Mouse (Mus musculus): ENCODE measurements around the gene Prpf6. TPM values are rescaled to one million over a fixed set of nuclear protein-coding genes. Genes with fewer than 3 reads are reported as not detected.
A peak's percentile ranks its signal among the peaks of the same experiment; 100 is the strongest.

The Prpf6 gene
- polyA plus RNA-seq, 1 experiment from 2014 or later, result 59.9 TPM

DNA sequence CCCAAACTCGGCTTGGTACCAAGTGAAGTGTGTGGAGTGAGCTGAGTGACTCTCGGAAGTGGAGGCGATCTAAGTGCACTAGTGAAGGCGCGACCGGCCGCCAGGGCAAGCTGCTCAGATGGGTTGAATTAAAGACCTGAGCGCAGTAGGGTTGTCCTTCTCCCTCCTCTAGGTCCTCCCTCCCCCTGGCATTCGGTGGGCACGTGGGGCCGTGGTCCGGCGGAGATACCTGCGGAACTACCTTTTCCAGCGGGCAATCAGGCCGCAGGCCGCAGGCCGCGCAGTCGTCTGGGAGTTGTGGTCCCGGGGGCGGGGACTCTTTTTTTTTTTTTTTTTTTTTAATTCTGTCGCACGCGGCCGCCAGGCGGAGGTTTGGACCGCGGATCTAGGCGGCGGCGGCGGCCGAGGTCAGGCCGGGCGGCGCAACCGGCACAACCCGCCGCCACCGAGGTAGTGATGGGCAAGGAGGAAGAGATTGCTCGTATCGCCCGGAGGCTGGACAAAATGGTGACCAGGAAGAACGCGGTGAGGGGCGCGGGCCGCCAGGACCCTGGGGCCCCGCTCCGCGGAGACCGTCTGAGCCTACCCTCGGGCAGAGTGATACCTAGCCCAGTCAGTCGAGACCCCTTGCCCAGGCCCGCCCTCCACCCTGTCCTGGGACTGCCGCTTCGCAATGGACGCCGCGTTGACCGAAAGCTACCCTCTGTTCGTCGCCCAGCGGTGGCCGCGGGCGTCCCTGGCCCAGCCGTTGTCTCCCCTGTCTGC is 88.5 kb downstream of the Prpf6 start, which contains the start of gene Tcea2:
TSS of gene Tcea2 (plus strand) at position 360 of the 765 bp plus-strand sequence.
- WGBS, result under 1% methylated on average over 59 of the region's 69 CpGs
- Histone ChIP-seq H3K4me3 (replicated peaks; ENCODE audit: low read depth, low read length) (peak within 1 kb of the TSS; percentile 63), H3K9me3 (ENCODE audit: control insufficient read depth, low read length) (no peaks in the 10 kb centered on the region), H3K4me1 (ENCODE audit: control insufficient read depth, insufficient read depth, low read length) (peaks cover 12% of the 10 kb centered on the region), H3K4me2 (ENCODE audit: low read length) (peak within 1 kb of the TSS; percentile 93), H3K9ac (replicated peaks; ENCODE audit: low read length) (peak within 1 kb of the TSS; percentile 89), H3K27ac (replicated peaks; ENCODE audit: low read depth, low read length) (peak within 1 kb of the TSS; percentile 64), H3K27me3 (ENCODE audit: control insufficient read depth, insufficient read depth, low read length) (no peaks in the 10 kb centered on the region), H3K36me3 (ENCODE audit: control insufficient read depth, insufficient read depth, low read length) (no peaks in the 10 kb centered on the region)
- ATAC-seq (ENCODE audit: low FRiP score, low TSS enrichment) (peak; percentile 71), DNase-seq (peak; percentile 85)

DNA sequence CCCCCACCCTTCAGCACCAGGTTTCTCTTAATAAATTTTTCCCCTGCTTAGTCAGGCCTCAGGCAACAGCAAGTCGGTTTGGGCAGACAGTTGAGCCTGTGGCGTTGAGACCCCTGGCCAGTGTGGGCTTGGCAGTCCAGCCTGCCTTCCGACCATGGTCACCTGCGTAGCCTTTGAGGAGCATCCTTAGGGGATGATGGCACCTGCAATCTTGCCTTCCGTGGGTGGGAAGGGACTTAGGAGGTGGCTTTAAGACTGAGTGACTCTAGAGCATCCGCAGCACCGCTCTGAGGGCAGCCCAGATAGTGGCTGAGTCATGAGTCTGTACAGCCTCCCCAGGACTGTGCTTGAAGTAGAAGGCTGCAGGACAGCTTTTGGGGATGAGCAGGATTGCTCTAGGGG is 89.0 kb downstream of the Prpf6 start:
- H3K9ac ChIP-seq (replicated peaks; ENCODE audit: low read length), result peak overlapping the region; percentile 89
- ATAC-seq (ENCODE audit: low FRiP score, low TSS enrichment) (peak; percentile 21; the same call in 1 of the 2 replicates), DNase-seq (no peak)
- H3K9me3 ChIP-seq (ENCODE audit: control insufficient read depth, low read length), result no peaks in the 10 kb centered on the region
- H3K27ac ChIP-seq (replicated peaks; ENCODE audit: low read depth, low read length), result peak overlapping the region; percentile 64; the same call in 1 of the 2 replicates
- WGBS, result 19% methylated on average over 7 of the region's 7 CpGs
- H3K27me3 ChIP-seq (ENCODE audit: control insufficient read depth, insufficient read depth, low read length), result no peaks in the 10 kb centered on the region
- peaks cover 6% of the 10 kb centered on the region for H3K4me1 ChIP-seq (ENCODE audit: control insufficient read depth, insufficient read depth, low read length)
- peak overlapping the region; percentile 63 for H3K4me3 ChIP-seq (replicated peaks; ENCODE audit: low read depth, low read length)
- H3K4me2 ChIP-seq (ENCODE audit: low read length), result peak overlapping the region; percentile 93
- peaks cover under 1% of the 10 kb centered on the region for H3K36me3 ChIP-seq (ENCODE audit: control insufficient read depth, insufficient read depth, low read length)

DNA sequence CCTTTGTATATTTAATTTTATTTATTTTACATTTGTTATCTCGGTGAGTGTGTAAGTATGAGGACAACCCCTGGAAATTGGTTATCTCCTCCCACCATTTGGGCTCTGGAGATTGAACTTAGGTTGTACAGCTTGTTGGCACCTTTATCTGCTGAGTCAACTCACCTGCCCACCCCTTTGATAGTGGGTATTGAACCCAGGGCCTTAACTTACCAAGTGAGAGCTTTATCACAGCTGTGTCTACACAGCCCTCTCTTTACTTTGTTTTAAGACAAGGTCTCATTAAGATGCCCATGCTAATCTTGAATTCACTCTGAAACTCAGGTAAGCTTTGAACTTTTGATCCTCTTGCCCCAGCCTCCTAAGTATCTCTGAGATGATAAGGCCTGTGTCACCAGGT is 90.3 kb downstream of the Prpf6 start:
- H3K36me3 ChIP-seq (ENCODE audit: control insufficient read depth, insufficient read depth, low read length), result peaks cover 13% of the 10 kb centered on the region
- no peak for ATAC-seq (ENCODE audit: low FRiP score, low TSS enrichment)
- no peak overlapping the region for H3K4me3 ChIP-seq (replicated peaks; ENCODE audit: low read depth, low read length)
- no peak overlapping the region for H3K4me2 ChIP-seq (ENCODE audit: low read length)
- H3K27me3 ChIP-seq (ENCODE audit: control insufficient read depth, insufficient read depth, low read length), result no peaks in the 10 kb centered on the region
- no peaks in the 10 kb centered on the region for H3K9me3 ChIP-seq (ENCODE audit: control insufficient read depth, low read length)
- WGBS, result 92% methylated on average over 1 of the region's 1 CpGs
- H3K4me1 ChIP-seq (ENCODE audit: control insufficient read depth, insufficient read depth, low read length), result peaks cover 5% of the 10 kb centered on the region
- no peak overlapping the region for H3K27ac ChIP-seq (replicated peaks; ENCODE audit: low read depth, low read length)
- DNase-seq, result no peak
- no peak overlapping the region; the same call in 1 of the 2 replicates for H3K9ac ChIP-seq (replicated peaks; ENCODE audit: low read length)

GRCm38 (mm10) chr2:181683381-181683780 is 91.7 kb downstream of the Prpf6 start:
- Histone ChIP-seq H3K9me3 (ENCODE audit: control insufficient read depth, low read length) (no peaks in the 10 kb centered on the region), H3K36me3 (ENCODE audit: control insufficient read depth, insufficient read depth, low read length) (peaks cover 27% of the 10 kb centered on the region), H3K27ac (replicated peaks; ENCODE audit: low read depth, low read length) (no peak overlapping the region), H3K4me3 (replicated peaks; ENCODE audit: low read depth, low read length) (no peak overlapping the region), H3K27me3 (ENCODE audit: control insufficient read depth, insufficient read depth, low read length) (no peaks in the 10 kb centered on the region), H3K4me1 (ENCODE audit: control insufficient read depth, insufficient read depth, low read length) (peaks cover 5% of the 10 kb centered on the region), H3K4me2 (ENCODE audit: low read length) (no peak overlapping the region), H3K9ac (replicated peaks; ENCODE audit: low read length) (no peak overlapping the region)
- WGBS, result 68% methylated on average over 4 of the region's 4 CpGs
- ATAC-seq (ENCODE audit: low FRiP score, low TSS enrichment), result no peak
- no peak for DNase-seq

- H3K27me3 ChIP-seq (ENCODE audit: control insufficient read depth, insufficient read depth, low read length), result no peaks in the 10 kb centered on the region
- H3K4me1 ChIP-seq (ENCODE audit: control insufficient read depth, insufficient read depth, low read length), result peaks cover 5% of the 10 kb centered on the region
- peaks cover 40% of the 10 kb centered on the region for H3K36me3 ChIP-seq (ENCODE audit: control insufficient read depth, insufficient read depth, low read length)
- H3K4me2 ChIP-seq (ENCODE audit: low read length), result no peak overlapping the region
- WGBS, result 90% methylated on average over 1 of the region's 1 CpGs
- H3K9ac ChIP-seq (replicated peaks; ENCODE audit: low read length), result no peak overlapping the region
- no peak overlapping the region for H3K27ac ChIP-seq (replicated peaks; ENCODE audit: low read depth, low read length)
- DNase-seq (no peak), ATAC-seq (ENCODE audit: low FRiP score, low TSS enrichment) (no peak)
- no peaks in the 10 kb centered on the region for H3K9me3 ChIP-seq (ENCODE audit: control insufficient read depth, low read length)
- no peak overlapping the region for H3K4me3 ChIP-seq (replicated peaks; ENCODE audit: low read depth, low read length)
These were observed 93.0 kb downstream of the Prpf6 start for GRCm38 (mm10) chr2:181684713-181685112.

DNA sequence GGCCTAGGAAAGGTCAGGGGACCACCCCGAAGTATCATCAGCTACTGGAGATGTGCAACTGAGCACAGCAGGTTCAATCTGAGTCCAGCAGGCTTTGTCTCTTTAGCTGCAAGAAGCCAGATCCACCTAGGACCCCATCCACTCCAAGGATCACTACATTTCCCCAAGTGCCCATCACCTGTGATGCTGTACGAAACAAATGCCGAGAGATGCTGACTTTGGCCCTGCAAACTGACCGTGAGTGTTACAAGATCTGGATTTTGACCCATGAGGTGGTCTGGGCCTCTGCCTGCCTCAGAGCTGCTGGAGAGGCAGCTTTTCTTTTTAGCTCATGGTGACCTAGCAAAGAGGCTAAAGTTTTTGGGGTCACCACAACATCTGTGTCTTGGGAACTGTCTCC is 94.0 kb downstream of the Prpf6 start:
- H3K27me3 ChIP-seq (ENCODE audit: control insufficient read depth, insufficient read depth, low read length), result no peaks in the 10 kb centered on the region
- no peak overlapping the region for H3K27ac ChIP-seq (replicated peaks; ENCODE audit: low read depth, low read length)
- H3K4me2 ChIP-seq (ENCODE audit: low read length), result no peak overlapping the region
- 94% methylated on average over 4 of the region's 4 CpGs for WGBS
- H3K36me3 ChIP-seq (ENCODE audit: control insufficient read depth, insufficient read depth, low read length), result peaks cover 42% of the 10 kb centered on the region
- ATAC-seq (ENCODE audit: low FRiP score, low TSS enrichment), result no peak
- H3K4me3 ChIP-seq (replicated peaks; ENCODE audit: low read depth, low read length), result no peak overlapping the region
- DNase-seq, result no peak
- H3K9me3 ChIP-seq (ENCODE audit: control insufficient read depth, low read length), result no peaks in the 10 kb centered on the region
- peaks cover 3% of the 10 kb centered on the region for H3K4me1 ChIP-seq (ENCODE audit: control insufficient read depth, insufficient read depth, low read length)
- H3K9ac ChIP-seq (replicated peaks; ENCODE audit: low read length), result no peak overlapping the region

DNA sequence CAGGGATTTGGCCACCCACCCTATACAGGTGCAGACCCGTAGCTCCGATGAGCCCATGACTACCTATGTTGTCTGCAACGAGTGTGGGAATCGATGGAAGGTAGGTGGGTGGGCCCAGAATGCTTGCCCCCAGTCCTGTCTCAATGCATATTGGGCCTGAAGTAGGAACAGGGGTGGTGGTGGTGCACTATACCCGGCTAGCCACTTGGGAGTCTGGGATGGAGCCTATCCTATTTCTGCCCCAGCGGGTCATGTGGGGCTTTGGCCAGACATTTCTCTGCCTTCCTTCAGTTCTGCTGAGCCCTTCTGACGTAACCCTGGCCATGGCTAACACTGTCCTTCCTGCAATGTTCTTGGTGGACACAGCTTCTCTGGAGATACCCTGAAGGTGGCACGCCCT is 95.9 kb downstream of the Prpf6 start:
- DNase-seq (no peak), ATAC-seq (ENCODE audit: low FRiP score, low TSS enrichment) (no peak)
- Histone ChIP-seq H3K4me1 (ENCODE audit: control insufficient read depth, insufficient read depth, low read length) (peaks cover 1% of the 10 kb centered on the region), H3K9ac (replicated peaks; ENCODE audit: low read length) (no peak overlapping the region), H3K9me3 (ENCODE audit: control insufficient read depth, low read length) (no peaks in the 10 kb centered on the region), H3K4me2 (ENCODE audit: low read length) (no peak overlapping the region), H3K27ac (replicated peaks; ENCODE audit: low read depth, low read length) (no peak overlapping the region), H3K27me3 (ENCODE audit: control insufficient read depth, insufficient read depth, low read length) (no peaks in the 10 kb centered on the region), H3K4me3 (replicated peaks; ENCODE audit: low read depth, low read length) (no peak overlapping the region), H3K36me3 (ENCODE audit: control insufficient read depth, insufficient read depth, low read length) (peaks cover 42% of the 10 kb centered on the region)
- WGBS, result 92% methylated on average over 8 of the region's 8 CpGs

DNA sequence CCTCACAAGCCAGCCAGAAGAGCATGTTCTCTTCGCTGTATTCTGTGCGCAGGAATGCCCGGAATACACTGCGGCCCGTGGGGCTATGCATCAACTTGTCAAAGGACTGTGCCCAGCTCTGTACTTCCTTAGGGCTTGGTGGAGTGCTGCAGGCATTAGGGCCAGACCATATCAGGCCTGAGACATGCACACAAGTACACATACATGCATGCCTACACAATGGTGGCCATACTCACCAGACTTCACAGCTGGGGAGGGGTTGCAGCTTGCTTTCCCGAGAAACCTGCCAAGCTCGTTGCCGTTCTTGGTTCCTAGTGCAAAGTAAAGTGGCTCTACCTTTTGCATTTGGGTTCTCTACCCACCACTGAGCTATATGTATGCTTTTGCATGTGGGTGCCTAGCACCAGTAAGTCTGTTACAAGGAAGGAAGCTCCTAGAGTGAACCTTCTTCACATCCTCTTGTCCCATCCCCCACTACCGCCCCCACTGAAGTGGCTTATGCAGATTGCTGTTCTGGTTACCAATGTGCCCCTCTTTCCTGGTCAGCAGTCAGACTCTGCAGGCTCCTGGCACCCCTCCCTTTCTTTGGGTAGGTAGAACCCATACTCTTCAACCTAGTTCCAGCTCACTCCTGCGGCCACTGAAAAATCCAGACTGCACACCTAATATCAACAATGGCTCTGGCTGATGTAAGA is 97.9 kb downstream of the Prpf6 start:
- no peaks in the 10 kb centered on the region for H3K9me3 ChIP-seq (ENCODE audit: control insufficient read depth, low read length)
- H3K27me3 ChIP-seq (ENCODE audit: control insufficient read depth, insufficient read depth, low read length), result no peaks in the 10 kb centered on the region
- ATAC-seq (ENCODE audit: low FRiP score, low TSS enrichment) (no peak), DNase-seq (no peak)
- no peak overlapping the region for H3K4me3 ChIP-seq (replicated peaks; ENCODE audit: low read depth, low read length)
- H3K4me1 ChIP-seq (ENCODE audit: control insufficient read depth, insufficient read depth, low read length), result peaks cover 12% of the 10 kb centered on the region
- no peak overlapping the region for H3K27ac ChIP-seq (replicated peaks; ENCODE audit: low read depth, low read length)
- no peak overlapping the region for H3K9ac ChIP-seq (replicated peaks; ENCODE audit: low read length)
- H3K4me2 ChIP-seq (ENCODE audit: low read length), result no peak overlapping the region
- WGBS, result 97% methylated on average over 10 of the region's 10 CpGs
- H3K36me3 ChIP-seq (ENCODE audit: control insufficient read depth, insufficient read depth, low read length), result peaks cover 42% of the 10 kb centered on the region
